Mouse (Mus musculus): ENCODE measurements at regions not wholly inside any gene's neighbourhood (a gene's known extent, or its start where the extent isn't known, plus 50 kb on each side); places are given as distances from the start of the nearest gene placed in this dataset.

- peak; percentile 9 to 51 for DNase-seq (ENCODE audit: low spot score in 2 of 2)
These were observed 344.2 kb upstream of the Amot start for GRCm38 (mm10) chrX:145848937-145849783.

- DNase-seq (ENCODE audit: low spot score in 2 of 2) = no peak
These were observed 328.1 kb upstream of the Amot start for GRCm38 (mm10) chrX:145833106-145833505.

- DNase-seq (ENCODE audit: low spot score in 2 of 2) = no peak
These were observed 308.0 kb upstream of the Amot start for GRCm38 (mm10) chrX:145812995-145813394.

Measured in layer of hippocampus, postnatal 14 days (tissue).